Mouse (Mus musculus): ENCODE data around the gene Ppat.

DNA sequence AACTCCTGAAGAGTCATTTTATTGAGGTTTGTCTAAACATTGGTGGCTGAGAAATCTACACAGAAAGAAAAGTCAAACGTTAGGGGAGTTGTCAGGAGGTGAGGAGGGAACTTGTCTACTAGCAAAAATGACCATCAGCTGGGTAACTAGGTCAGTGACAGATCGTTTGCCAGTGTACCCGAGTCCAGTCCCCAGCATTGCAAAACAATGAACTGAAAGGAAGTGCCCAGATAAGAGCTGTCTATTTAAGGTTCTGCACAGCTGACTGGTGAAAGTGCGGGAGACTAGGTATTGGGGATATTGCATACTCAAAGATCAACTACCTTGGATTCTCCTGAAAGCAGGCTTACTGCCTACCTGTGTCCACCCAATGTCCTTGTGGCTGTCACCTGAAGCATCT lies 49.2 kb downstream of the Ppat start:
- TF ChIP-seq CTCF (IDR thresholded peaks at IDR 0.05; ENCODE audit: low read depth, low read length) (no peak), EP300 (IDR thresholded peaks at IDR 0.05; ENCODE audit: insufficient read depth, low read depth, low read length) (no peak), POLR2A (IDR thresholded peaks at IDR 0.05; ENCODE audit: insufficient read depth, low read length) (no peak)
